Mouse (Mus musculus) monocyte, adult 59 days (primary cell): ENCODE measurements around the gene Ddx3y. TPM values are rescaled to one million over a fixed set of nuclear protein-coding genes. Genes with fewer than 3 reads are reported as not detected.

Experiments
- total RNA-seq, 2 experiments: library from RNA; stranded (reverse); gene quantifications; one replicate each; pipeline ENCODE4 v1.2.4; 2023

Gene Ddx3y
- 10 to 100 TPM in 1 of 2 experiments, not detected in 1; 67.7 TPM for total RNA-seq

DNA sequence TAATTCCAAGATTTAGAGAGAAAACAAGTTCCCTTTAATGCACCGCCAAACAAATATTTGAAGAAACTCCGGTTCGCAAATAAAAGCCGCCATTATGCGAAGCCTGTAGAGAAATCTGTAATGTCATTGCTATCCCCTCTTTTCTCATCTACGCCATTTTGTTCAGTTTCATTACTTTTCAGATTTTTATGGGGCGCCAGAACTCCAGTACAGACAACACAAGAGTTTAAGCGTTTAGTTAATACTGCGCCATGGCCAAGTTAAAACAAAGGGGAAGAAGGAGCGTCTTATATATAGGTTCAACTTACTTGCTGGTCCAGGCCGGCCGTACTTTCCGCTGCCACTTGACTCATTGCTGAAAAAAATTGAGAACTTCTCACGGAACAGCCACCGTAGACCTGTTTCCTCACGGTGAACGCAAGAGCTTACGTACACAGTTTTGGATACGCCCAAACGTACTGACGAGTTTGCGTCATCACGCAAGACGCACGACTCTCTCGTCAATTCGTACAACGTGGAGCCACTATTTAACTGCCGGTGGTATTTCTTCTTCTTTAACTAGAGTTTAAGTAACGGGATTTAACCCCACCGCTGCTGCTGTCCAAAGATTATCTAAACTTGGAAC lies at the start of gene Ddx3y:
Gene Ddx3y, minus strand, starts transcription at position 459 of the 625 bp plus-strand sequence.

DNA sequence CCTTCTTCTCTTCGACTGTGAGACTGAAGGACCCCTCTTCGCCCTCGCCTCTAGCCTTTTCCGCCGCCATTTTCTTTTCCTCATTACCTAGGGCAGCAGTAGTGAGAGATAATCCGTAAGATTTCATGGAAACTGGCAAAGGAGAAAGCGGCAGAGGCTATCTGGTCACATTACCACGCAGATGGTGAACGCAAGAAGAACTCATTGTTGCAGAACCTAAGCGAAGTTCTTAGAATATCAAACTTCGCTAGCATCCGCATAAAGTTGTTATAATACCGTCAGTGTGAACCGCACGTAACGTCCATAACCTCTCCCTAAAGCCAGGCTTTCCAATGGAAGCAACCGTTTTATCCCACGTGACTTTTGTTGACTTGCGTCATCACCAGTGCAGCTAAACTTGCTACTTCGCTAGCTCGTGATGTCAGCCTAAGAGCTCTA lies 41.0 kb downstream of the Ddx3y start, which contains the start of gene Uty:
Gene Uty, minus strand, starts transcription at position 334 of the 438 bp plus-strand sequence.

Other genes with a start within 250 kb of the Ddx3y start
- 10 to 100 TPM in 1 of 2 experiments, not detected in 1; 26.6 TPM for gene Uty, start 40.9 kb downstream of the Ddx3y start, total RNA-seq
- gene Usp9y, start 173.2 kb upstream of the Ddx3y start, total RNA-seq: not detected